Mouse (Mus musculus) cerebellum, postnatal 4 days (tissue): ENCODE results near the gene Pmm2.

Source experiments
- DNase-seq, 2 experiments: peaks; one replicate each; pipeline ENCODE4 v3.0.0; 2022; ENCODE audit warnings: low spot score in 2 of 2, mixed read lengths in 1 of 2

Gene Pmm2

DNA sequence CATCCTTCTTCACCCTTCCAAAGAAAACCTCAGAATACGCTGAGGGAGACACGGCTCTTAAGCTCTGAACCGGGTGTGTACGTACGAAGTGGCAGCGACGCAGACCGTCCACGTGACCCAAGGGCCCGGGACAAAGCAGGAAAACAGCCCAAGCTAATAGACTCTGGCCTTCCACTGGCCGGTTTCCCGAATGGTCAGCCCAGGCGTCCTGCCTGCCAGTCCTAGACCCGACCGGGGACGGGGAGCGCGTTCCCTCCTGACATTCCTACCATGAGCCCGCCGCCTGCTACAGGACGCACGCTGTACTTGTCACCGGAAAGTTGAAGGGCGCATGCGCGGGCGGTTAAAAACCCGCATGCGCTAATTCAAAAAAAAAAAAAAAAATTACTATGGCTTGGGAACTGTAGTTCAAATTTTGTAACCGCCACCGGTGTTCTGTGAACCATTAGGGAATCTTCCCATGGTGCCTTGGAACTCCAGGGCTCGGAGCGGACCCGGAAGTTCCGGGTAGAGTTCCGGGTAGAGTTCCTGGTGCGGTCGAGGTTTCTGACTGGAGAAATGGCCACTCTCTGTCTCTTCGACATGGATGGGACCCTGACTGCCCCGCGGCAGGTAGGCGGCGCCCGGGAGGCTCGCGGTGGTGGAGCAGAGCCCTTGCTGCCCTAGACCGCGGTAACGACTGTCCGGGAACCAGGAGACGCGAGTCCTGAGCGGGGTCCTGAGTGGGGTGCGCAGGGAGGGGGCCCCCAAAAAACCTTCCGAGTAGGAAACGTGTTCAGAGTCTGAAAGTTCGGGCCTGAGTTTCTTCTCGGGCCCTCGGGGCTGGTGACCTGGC lies at the start of gene Pmm2, which contains the start of gene Tmem186:
Gene Pmm2, plus strand, starts transcription at position 458 of the 835 bp plus-strand sequence.
Gene Tmem186, minus strand, starts transcription at position 496 of the 835 bp plus-strand sequence.
- DNase-seq, result peak; percentile 52 to 79

DNA sequence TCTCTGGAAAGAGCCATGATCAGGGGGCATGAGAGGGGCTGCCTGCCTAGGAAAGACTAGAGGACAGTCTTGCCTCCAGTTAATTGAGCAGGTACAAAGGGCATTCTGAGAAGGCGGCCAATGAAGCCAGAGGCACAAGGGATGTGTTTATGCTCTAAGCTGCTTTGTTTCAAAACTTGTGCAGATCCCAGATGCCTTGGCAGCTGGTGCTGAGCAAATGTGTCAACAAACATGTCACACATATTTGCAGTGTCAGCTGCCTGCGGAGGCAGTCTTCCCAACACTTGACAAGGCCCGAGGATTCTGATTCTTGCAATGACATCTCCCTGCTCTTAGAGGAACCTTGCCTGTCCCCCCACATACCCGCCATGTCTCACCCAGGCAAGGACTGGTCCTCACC lies 42.1 kb upstream of the Pmm2 start:
- DNase-seq, result no peak

GRCm38 (mm10) chr16:8596336-8596735 lies 41.1 kb upstream of the Pmm2 start:
- no peak for DNase-seq

GRCm38 (mm10) chr16:8597516-8597915 lies 40.0 kb upstream of the Pmm2 start:
- DNase-seq, result no peak

DNA sequence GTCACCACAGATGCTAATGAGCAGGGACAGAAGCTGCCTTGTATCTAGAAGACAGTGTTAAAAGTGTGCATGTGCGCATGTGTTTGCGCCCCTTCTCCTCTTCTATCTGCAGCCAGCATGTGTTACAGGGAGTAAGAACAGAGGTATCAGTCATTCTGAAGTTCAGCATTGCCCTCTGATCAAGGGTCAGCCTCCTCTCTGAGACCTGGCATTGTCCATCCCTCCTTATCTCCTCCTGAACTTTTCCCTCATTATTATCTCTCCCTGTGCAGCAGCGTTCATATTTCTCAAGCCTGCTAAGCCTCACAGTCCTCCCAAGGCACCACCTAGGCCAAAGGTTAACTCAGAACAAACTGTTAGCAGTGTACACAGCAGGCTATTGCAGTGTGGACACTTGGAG lies 33.7 kb upstream of the Pmm2 start:
- no peak for DNase-seq

- no peak for DNase-seq
Observed at GRCm38 (mm10) chr16:8610397-8610796, 27.1 kb upstream of the Pmm2 start.

DNA sequence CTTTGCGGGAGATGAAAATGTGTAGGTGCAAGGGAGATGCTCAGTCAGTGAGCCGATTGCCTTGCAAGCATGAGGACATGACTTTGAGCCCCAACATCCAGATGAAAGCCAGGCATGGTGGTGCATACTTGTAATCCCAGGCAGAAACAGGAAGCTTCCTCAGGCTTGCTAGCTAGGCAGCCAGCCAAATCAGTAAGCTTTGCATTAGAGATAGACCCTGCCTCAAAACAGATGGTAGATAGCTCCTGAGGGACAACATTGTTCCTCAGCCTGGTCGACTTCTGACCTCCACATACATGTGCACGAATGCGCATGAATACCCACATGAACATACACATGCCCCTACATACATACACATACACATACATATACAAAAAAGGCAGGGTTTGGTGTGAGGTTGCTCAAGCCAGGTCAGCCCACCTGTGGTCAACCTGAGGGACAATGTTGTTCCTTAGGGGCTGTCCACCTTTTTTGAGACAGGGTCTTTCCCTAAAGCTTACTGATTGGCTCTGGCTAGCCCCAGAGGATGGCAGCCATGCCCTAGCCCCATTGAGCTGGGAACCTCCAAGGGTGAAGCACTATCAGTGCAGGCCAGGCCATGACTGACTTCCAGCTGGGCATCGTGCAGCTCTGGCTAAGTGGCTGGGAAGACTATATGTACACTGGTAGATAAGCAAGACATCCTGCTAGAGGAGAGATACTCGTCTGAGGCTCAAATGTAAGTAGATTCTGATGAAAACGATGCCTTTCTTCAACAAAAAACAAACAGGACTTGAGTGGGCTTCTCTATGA lies 25.1 kb upstream of the Pmm2 start:
- DNase-seq, result no peak

DNA sequence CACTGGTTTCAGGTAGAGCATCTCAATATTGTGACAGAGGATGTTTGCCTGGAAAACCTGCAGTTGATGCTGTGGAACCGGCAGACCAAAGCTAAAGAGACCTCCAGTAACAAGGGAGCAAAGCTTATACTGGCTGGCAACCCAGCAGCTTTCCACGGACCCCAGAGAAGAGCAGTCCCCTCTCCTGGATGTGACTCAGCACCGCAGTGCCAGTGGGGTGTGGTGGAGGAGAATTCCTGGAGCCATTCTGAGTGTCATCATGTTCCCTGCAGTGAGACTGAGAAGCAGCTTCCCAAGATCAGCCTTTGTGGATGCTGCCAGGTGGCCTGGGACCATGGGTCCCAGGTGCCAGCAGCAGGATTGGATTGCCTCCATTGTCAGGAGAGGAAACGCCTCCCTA lies 24.4 kb upstream of the Pmm2 start:
- no peak for DNase-seq

- no peak for DNase-seq
Observed at GRCm38 (mm10) chr16:8613447-8613846, 24.0 kb upstream of the Pmm2 start.

DNA sequence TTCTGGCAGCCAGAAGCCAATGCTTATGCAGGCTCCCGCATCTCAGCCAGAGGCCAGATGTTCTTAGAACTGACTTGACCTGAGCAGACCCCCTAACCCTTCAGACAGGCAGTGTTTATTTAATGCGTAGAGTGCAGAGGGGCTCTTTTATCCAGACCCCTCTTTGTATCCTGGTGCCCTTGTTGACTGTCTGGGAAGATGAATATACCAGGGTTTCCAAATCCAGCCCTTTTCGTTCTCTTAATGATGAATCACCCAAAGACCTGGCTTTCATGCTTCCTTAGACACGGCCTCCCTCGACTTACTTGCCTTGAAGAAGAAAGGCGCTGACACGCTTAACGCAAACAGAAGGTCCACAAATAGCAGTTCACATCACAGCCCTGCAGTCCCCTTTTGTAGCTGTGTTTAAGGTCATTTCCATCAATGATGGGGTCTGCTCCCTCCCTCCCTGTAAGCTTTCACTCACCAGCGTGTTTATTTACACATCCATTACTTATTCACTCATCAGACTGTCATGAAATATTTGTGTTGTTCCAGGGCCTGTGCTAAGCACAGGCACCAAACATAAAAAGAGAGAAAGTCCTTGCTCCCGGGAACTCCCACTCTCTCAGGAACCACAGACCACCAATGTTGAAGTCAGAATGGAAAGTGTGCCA lies 17.7 kb upstream of the Pmm2 start:
- no peak for DNase-seq

DNA sequence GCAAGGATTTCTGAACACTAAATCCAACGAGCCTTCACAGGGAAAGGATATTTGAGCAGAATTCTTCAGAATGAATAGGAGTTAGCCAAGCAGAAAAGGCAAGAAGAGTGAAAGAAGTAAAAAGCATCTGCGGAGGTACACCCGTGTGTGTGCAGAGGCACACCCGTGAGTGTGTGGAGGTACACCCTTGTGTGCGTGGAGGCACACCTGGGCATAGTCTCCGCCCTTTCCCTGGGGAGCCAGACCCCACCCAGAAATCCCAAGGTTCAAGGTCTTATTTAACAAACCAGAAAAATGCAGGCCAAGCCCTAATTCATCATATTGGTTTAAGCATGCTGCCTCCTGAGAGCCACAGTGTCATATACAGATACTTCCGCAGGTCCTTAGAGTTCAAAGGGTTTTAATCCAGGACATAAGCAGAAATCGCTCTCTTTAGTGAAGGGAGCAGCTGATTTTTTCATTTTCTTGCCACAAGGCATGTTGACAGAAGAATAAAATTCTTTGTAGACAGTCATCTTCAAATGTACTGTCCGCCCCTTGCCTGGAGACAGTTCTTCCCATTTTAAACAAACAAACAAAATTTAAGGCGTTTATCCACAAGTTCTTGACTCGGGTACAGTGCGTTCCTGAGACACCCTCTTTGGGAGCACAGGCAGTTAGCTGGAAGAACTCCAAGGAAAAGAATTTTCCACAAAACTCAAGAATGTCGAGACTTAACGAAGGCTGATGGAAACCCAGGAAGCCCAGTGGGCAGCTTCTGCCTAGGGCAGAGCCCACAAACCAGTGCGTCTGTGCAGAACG lies 17.0 kb upstream of the Pmm2 start:
- no peak for DNase-seq

GRCm38 (mm10) chr16:8630419-8630818 lies 7.1 kb upstream of the Pmm2 start:
- no peak for DNase-seq

DNA sequence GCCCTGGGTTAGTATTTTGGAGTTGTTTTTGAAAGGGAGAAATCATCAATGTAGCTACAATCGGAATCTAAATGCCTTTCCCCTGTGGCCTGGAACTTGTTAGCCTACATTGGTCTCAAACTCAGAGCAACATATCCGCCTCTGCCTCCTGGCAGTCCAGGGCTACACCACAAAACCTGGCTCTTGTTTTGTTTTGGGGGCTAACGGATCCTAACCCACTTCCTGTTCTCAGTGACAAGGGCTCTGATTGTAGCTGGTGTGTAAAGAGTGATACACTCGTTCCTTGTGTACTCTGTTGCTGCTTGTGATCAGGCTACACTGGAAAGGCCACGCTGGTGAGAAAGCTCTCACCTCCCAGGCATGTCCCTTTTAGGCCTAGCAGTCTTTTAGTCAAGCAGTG lies 6.0 kb upstream of the Pmm2 start:
- DNase-seq, result no peak

- no peak for DNase-seq
Observed at GRCm38 (mm10) chr16:8636867-8637216, 632 bp upstream of the Pmm2 start.

DNA sequence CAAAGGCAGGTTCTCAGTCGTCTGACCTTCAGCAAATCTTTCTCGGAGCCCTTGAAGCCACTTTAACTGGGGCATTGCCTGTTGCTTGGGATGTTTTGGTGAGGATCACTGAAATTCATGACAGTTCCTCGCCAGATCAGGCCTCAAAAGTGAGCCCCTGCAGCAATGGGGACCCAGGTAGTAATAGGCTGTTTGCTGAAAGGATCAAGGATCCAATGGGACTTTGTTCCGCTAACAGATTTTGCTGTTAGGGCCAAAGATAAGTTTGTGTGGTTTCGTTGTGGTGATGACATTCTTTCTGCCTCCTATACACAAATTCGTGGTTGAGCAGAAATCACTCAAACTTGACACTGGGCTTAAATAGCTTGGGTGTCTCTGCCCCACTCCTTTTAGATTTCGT lies 657 bp downstream of the Pmm2 start:
- no peak for DNase-seq

GRCm38 (mm10) chr16:8639466-8640191 lies 2.2 kb downstream of the Pmm2 start:
- DNase-seq, result no peak

DNA sequence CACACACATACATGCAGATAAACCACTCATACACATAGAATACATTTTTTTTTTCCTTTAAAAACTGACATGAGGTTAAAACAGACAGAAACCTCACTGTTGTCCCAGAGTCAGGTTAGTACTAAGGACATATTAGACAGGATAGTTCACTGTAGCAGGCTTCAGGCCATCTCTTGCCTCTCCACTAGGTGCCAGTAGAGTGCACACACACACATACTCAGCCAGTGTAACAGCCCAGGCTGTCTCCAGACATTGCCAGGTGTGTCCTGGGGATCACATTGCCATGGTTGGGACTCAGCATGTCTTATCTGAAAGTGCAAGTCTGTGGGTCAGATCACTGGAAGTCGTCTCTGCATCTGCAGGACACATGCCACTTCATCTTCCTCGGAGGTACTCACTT lies 6.4 kb downstream of the Pmm2 start:
- DNase-seq, result peak in 1 of 2 experiments; percentile 24

GRCm38 (mm10) chr16:8645546-8645945 lies 8.1 kb downstream of the Pmm2 start:
- no peak for DNase-seq

GRCm38 (mm10) chr16:8650007-8650406 lies 12.5 kb downstream of the Pmm2 start:
- no peak for DNase-seq

- no peak for DNase-seq
Observed at GRCm38 (mm10) chr16:8655108-8655507, 17.6 kb downstream of the Pmm2 start.

DNA sequence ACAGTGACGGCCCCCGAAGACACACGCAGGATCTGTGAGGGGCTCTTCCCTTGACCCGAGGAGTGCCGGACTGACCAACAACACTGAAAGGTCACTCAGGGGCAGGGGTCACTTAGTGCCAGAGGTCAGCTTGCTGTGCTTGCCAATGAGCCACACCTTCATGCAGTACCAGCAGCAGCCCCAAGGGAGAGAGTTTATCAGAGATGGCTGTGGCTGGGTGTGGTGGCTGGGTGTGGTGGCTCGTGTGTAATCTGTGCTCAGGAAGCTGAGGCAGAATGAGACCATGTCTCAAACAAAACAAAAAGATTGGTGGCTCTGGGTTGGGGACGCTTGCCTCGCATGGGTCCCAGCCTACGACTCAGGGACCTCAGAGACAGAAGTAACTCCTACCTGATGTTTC lies 18.1 kb downstream of the Pmm2 start:
- DNase-seq, result no peak
